Comparison of ENCODE assay signal across 7 mouse cellular contexts in the genomic region with DNA sequence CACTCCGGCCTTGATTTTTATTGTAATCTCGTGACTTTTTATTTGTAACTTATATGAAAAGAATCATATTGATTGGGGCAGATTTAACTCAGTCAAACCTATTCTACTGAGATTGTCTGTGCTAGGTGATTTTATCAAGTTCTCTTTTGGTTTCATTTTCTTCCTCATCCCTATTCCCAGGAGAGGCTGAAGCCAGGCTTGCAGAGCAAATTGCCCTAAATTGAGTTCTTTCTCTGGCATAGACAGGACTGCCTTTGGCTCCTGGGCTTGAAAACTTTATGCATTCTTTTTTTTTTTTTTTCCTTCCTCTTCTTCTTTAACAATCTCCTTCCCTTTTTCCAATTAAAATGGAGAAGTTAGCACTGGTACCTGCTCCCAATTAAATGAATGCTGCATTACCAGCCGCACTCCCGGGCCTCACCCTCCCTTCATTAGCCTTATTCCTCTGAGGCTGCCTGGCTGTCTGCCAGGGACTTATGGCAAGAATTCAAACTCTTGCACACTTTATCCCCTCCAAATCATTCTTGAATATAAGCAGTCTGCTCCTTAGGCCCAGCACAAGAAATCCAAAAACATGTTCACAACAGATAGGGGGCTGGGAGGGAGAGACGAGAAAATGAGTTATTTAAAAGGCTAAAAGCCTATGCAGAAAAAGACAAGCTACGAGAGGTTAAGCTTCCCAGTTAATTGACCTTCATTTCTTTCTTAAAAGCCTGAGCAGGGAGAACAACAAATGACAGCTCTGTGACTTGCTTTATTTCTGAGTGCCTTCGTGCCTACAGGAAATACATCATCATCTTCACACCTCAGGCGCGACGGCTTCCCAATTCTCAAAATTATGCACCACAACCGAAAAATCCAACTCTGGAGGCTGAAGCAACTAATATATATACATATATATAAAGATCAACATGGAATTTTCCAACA.
DNase-seq lines count a peak whose midpoint lies in the region; ATAC-seq lines count a peak whose summit lies in the region.

No protein-coding gene starts in this region.

- no peak overlapping the region for H3K4me2 ChIP-seq in midbrain, embryonic 12.5 days (replicated peaks)

- peaks cover 11% of the 10 kb centered on the region; the same call in 1 of the 2 replicates for H3K4me1 ChIP-seq in midbrain, embryonic 12.5 days
- no peaks in the 10 kb centered on the region for H3K4me1 ChIP-seq in midbrain, embryonic 10.5 days

- no peaks in the 10 kb centered on the region for H3K36me3 ChIP-seq in midbrain, embryonic 12.5 days
- no peaks in the 10 kb centered on the region for H3K36me3 ChIP-seq in midbrain, embryonic 10.5 days

- peak overlapping the region; percentile 44; the same call in 1 of the 2 replicates for H3K27ac ChIP-seq in midbrain, embryonic 12.5 days (replicated peaks)
- H3K27ac ChIP-seq in midbrain, embryonic 10.5 days (replicated peaks): no peak overlapping the region

- no peak for DNase-seq in midbrain, embryonic 10.5 days (ENCODE audit: low spot score)
- peak; percentile 72 to 81 for DNase-seq in cerebellum, postnatal 10 days
- DNase-seq in frontal cortex, adult 2 months (ENCODE audit: extremely low spot score in 1 of 2, low spot score in 1 of 2): peak; percentile 3 to 53
- DNase-seq in left cerebral cortex, postnatal 14 days (ENCODE audit: low spot score in 2 of 2): peak; percentile 9 to 63
- peak; percentile 9 to 22 for DNase-seq in right cerebral cortex, postnatal 36 days (ENCODE audit: low spot score in 2 of 2)
- no peak for DNase-seq in thymus, postnatal 0 days (ENCODE audit: low spot score)

- intact Hi-C loops in left cerebral cortex, postnatal 14 days (cut with DNase I): no loop called here

- no peak overlapping the region for H3K9ac ChIP-seq in midbrain, embryonic 12.5 days (replicated peaks)

- peak; percentile 73 for ATAC-seq in midbrain, embryonic 12.5 days (ENCODE audit: low FRiP score, low read depth)

- no peak overlapping the region for H3K4me3 ChIP-seq in midbrain, embryonic 12.5 days
- no peak overlapping the region for H3K4me3 ChIP-seq in midbrain, embryonic 10.5 days

- no peaks in the 10 kb centered on the region for H3K9me3 ChIP-seq in midbrain, embryonic 12.5 days
- no peaks in the 10 kb centered on the region for H3K9me3 ChIP-seq in midbrain, embryonic 10.5 days (replicated peaks)

- H3K27me3 ChIP-seq in midbrain, embryonic 12.5 days: no peaks in the 10 kb centered on the region
- no peaks in the 10 kb centered on the region for H3K27me3 ChIP-seq in midbrain, embryonic 10.5 days (ENCODE audit: low read depth, poor library complexity, severe bottlenecking)

- 63% methylated on average over 11 of the region's 11 CpGs for WGBS in midbrain, embryonic 12.5 days
- 85% methylated on average over 11 of the region's 11 CpGs for WGBS in midbrain, embryonic 10.5 days

Comparison
In these comparisons a context has a peak if more than half of its experiments do, and no peak if none do; other contexts are left out.
1. DNase-seq: peak in cerebellum, postnatal 10 days (2 of 2), frontal cortex, adult 2 months (2 of 2), left cerebral cortex, postnatal 14 days (2 of 2) and right cerebral cortex, postnatal 36 days (2 of 2); none in midbrain, embryonic 10.5 days (single experiment) and thymus, postnatal 0 days (single experiment).